Mouse (Mus musculus) intestine, embryonic 16.5 days (tissue): Measurements from ENCODE around the gene Ccdc124. TPM values are rescaled to one million over a fixed set of nuclear protein-coding genes. Genes with fewer than 3 reads are reported as not detected.

Experiments
- ATAC-seq: fragments of 200-750 bp; cut with Nextera tagmentation; 2 replicates; pipeline ENCODE4 v1.8.0; 2017; ENCODE audit warnings: moderate TSS enrichment, moderate library complexity
- H3K27ac ChIP-seq: fragments of 300-500 bp; sonication (generic); 2 replicates; pipeline ENCODE4 v1.5.1; 2014; ENCODE audit warnings: mild to moderate bottlenecking, low read length
- H3K27me3 ChIP-seq: fragments of 300-500 bp; sonication (generic); replicated peaks from 2 replicates; pipeline ENCODE4 v1.6.1; 2014; ENCODE audit warnings: low read length, control low read depth, mixed read lengths; ENCODE audit not compliant: control insufficient read depth, insufficient read depth
- H3K36me3 ChIP-seq: fragments of 300-500 bp; sonication (generic); 2 replicates; pipeline ENCODE4 v1.6.1; 2014; ENCODE audit warnings: low read length, control low read depth; ENCODE audit not compliant: control insufficient read depth, insufficient read depth
- H3K4me1 ChIP-seq: fragments of 300-500 bp; sonication (generic); 2 replicates; pipeline ENCODE4 v1.6.1; 2014; ENCODE audit warnings: low read length, control low read depth, mixed read lengths; ENCODE audit not compliant: control insufficient read depth, insufficient read depth
- H3K4me2 ChIP-seq: fragments of 300-500 bp; sonication (generic); 2 replicates; pipeline ENCODE4 v1.6.1; 2014; ENCODE audit warnings: low read depth, low read length, control low read depth
- H3K4me3 ChIP-seq: fragments of 300-500 bp; sonication (generic); 2 replicates; pipeline ENCODE4 v1.5.1; 2014; ENCODE audit warnings: mild to moderate bottlenecking, low read length
- H3K9ac ChIP-seq: fragments of 300-500 bp; sonication (generic); 2 replicates; pipeline ENCODE4 v1.6.1; 2014; ENCODE audit warnings: low read depth, low read length
- H3K9me3 ChIP-seq: fragments of 300-500 bp; sonication (generic); 2 replicates; pipeline ENCODE4 v1.6.1; 2016; ENCODE audit warnings: low read length, control low read depth; ENCODE audit not compliant: control insufficient read depth
- WGBS: fragments of 180-500 bp; shearing (Covaris S2); extraction: QIAGEN DNeasy Blood & Tissue Kit; methylation state at CpG from one replicate; pipeline ENCODE4 v1.1.7; 2014; 5-methylcytosine and 5-hydroxymethylcytosine counted together
- polyA plus RNA-seq: library from polyadenylated mRNA; unstranded; fragments of >200 nt; fragmentation: Nextera tagmentation; extraction: Ambion mirVana; gene quantifications from 2 replicates; pipeline ENCODE4 v1.2.1, GENCODE M21; 2015

Ccdc124 gene
- polyA plus RNA-seq, 1 experiment from 2014 or later: 90.1 TPM

DNA sequence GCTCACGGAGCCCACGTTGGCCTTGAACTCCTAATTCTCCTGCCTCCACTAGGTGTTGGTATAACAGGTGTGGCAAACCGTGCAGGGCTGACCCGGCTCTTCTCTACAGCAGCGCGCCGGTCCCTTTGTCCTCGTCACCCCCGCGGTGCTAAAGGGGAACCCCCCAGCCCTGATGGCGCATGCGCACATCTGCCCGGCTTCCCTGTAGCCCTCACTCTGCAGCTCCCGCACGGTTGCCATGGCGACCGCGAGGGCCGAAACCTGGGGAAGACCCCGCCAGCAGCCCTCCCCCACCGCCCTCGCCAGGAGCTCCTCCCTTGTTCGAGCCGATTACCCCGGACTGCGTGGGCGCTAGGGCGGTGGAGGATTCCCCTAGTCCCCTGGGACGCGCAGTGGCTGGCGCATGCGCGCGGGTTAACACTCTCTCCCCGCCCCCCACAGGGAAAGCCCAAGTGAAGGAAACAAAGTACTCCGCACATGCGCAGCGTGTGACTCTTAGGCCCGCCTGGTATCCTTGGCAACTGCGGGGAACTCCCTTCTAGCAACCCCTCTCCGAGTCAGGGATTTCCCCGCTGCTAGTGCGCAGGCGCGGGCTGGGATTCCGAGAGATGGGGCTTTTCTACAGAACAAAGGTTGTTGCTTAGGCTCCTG lies 8.3 kb downstream of the Ccdc124 start:
- Histone ChIP-seq H3K36me3 (no peaks in the 10 kb centered on the region), H3K9ac (peak overlapping the region; percentile 59), H3K27me3 (peaks cover 24% of the 10 kb centered on the region), H3K9me3 (no peaks in the 10 kb centered on the region), H3K4me1 (peaks cover 46% of the 10 kb centered on the region), H3K4me2 (peak overlapping the region; percentile 81), H3K27ac (peak overlapping the region; percentile 38), H3K4me3 (peak overlapping the region; percentile 53)
- peak; percentile 90 for ATAC-seq
- WGBS: under 1% methylated on average over 46 of the region's 46 CpGs

- peak overlapping the region; percentile 81 for H3K4me2 ChIP-seq
- peaks cover 24% of the 10 kb centered on the region for H3K27me3 ChIP-seq
- WGBS: 4% methylated on average over 24 of the region's 24 CpGs
- no peaks in the 10 kb centered on the region for H3K9me3 ChIP-seq
- H3K4me1 ChIP-seq: peaks cover 46% of the 10 kb centered on the region
- H3K36me3 ChIP-seq: no peaks in the 10 kb centered on the region
- peak overlapping the region; percentile 59 for H3K9ac ChIP-seq
- peak; percentile 10; the same call in 1 of the 2 replicates for ATAC-seq
- H3K27ac ChIP-seq: peak overlapping the region; percentile 23
- H3K4me3 ChIP-seq: peak overlapping the region; percentile 53
Observed at GRCm38 (mm10) chr8:70864712-70865221, 9.0 kb downstream of the Ccdc124 start.

- H3K4me2 ChIP-seq: peak overlapping the region; percentile 81
- peak overlapping the region; percentile 17; the same call in 1 of the 2 replicates for H3K27ac ChIP-seq
- H3K4me3 ChIP-seq: peak overlapping the region; percentile 53
- H3K9me3 ChIP-seq: no peaks in the 10 kb centered on the region
- H3K27me3 ChIP-seq: peaks cover 24% of the 10 kb centered on the region
- peaks cover 43% of the 10 kb centered on the region for H3K4me1 ChIP-seq
- ATAC-seq: no peak
- 2% methylated on average over 46 of the region's 46 CpGs for WGBS
- no peaks in the 10 kb centered on the region for H3K36me3 ChIP-seq
- H3K9ac ChIP-seq: peak overlapping the region; percentile 59
Observed at GRCm38 (mm10) chr8:70863956-70864711, 9.6 kb downstream of the Ccdc124 start.

GRCm38 (mm10) chr8:70862824-70863641 lies 10.7 kb downstream of the Ccdc124 start, which contains the start of gene Kcnn1:
Gene Kcnn1 (minus strand): TSS chr8:70863258.
- H3K4me1 ChIP-seq: peaks cover 32% of the 10 kb centered on the region
- no peak for ATAC-seq
- peaks cover 24% of the 10 kb centered on the region for H3K27me3 ChIP-seq
- WGBS: under 1% methylated on average over 55 of the region's 55 CpGs
- no peak within 1 kb of the TSS for H3K27ac ChIP-seq
- peak within 1 kb of the TSS; percentile 59 for H3K9ac ChIP-seq
- peak within 1 kb of the TSS; percentile 81 for H3K4me2 ChIP-seq
- H3K9me3 ChIP-seq: no peaks in the 10 kb centered on the region
- H3K4me3 ChIP-seq: peak within 1 kb of the TSS; percentile 46
- no peaks in the 10 kb centered on the region for H3K36me3 ChIP-seq

DNA sequence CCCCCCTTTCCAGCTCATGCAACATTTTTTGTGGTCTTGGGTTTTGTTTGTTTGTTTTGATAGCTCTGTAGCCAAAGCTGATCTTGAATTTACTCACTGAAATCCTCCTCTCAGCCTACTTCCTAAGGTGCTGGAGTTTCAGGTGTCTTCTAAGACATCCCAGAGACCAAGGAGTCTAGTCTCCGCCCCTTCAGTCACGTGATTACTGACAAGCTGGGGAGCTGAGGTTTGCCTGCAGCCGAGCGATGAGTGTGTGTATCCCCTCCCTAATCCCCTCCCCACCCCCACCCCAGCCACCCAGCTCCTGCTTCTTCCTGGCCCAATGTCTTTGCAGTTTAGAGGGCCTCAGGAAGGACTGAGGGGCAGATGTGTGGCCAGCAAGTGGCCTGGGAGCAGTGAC lies 16.2 kb downstream of the Ccdc124 start:
- Histone ChIP-seq H3K27me3 (peaks cover 7% of the 10 kb centered on the region; the same call in 1 of the 2 replicates), H3K4me3 (no peak overlapping the region), H3K9me3 (no peaks in the 10 kb centered on the region), H3K4me2 (no peak overlapping the region), H3K4me1 (peaks cover 11% of the 10 kb centered on the region), H3K27ac (no peak overlapping the region), H3K36me3 (no peaks in the 10 kb centered on the region), H3K9ac (0 out of 2 replicates have a peak overlapping the region, but pooled peaks have one; percentile 65)
- WGBS: 20% methylated on average over 4 of the region's 4 CpGs
- no peak for ATAC-seq

DNA sequence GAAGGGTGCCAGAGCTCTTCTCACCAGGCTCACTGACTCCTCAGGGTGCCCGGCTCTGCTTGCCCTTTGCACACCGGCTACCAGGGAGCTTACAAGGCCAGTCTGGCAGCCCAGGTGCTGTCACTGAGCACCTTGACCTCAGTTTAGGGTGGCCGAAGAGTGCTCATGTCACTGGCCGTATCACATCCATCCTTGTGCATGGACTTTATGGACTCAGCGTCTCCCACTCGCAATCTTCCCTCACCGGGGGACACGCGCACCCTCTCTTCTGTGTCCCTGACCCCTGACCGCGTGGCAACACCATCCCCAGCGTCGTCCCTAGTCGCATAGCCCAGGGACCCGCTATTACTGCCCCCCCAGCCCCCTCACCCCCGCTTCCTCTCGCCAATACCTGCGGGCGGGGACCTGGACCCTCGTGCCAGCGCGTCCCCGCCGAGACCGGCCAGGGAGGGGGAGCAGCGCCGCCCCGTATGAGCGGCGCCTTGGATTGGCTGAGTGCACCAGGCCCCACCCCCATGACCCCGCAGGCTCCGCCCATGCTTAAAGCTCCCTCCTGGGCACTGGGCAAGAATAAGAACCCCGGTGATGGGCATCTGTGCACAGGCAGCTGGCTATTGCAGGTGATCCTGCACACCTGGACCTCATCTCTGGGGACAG lies 17.1 kb downstream of the Ccdc124 start:
- Histone ChIP-seq H3K4me3 (peak overlapping the region; percentile 60), H3K9ac (peak overlapping the region; percentile 65), H3K4me2 (peak overlapping the region; percentile 94), H3K27me3 (no peaks in the 10 kb centered on the region), H3K27ac (no peak overlapping the region), H3K9me3 (no peaks in the 10 kb centered on the region), H3K36me3 (no peaks in the 10 kb centered on the region), H3K4me1 (peaks cover 13% of the 10 kb centered on the region)
- peak; percentile 86 for ATAC-seq
- 7% methylated on average over 33 of the region's 33 CpGs for WGBS

DNA sequence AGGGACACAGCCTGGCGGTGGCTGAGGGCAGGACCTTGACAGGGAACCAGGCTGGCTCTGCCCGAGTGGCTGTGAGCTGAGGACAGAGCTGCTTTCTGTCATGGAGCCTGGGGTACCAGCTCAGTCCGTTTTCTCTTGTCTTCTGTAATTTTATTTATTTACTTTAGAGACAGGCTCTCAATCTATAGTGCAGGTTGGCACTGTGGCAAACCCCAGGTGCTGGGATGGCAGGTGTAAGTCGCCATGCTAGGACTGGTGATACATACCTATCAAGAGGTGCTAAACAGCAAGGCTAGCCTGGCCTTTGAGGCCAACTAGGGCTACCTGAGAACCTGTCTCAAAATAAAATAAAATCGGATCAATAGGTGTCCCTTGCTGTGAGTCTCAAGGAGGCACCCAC lies 17.7 kb downstream of the Ccdc124 start:
- H3K9ac ChIP-seq: no peak overlapping the region
- WGBS: 67% methylated on average over 5 of the region's 5 CpGs
- ATAC-seq: no peak
- no peak overlapping the region for H3K4me2 ChIP-seq
- H3K27ac ChIP-seq: no peak overlapping the region
- no peak overlapping the region for H3K4me3 ChIP-seq
- no peaks in the 10 kb centered on the region for H3K9me3 ChIP-seq
- H3K27me3 ChIP-seq: no peaks in the 10 kb centered on the region
- H3K4me1 ChIP-seq: peaks cover 13% of the 10 kb centered on the region
- no peaks in the 10 kb centered on the region for H3K36me3 ChIP-seq

DNA sequence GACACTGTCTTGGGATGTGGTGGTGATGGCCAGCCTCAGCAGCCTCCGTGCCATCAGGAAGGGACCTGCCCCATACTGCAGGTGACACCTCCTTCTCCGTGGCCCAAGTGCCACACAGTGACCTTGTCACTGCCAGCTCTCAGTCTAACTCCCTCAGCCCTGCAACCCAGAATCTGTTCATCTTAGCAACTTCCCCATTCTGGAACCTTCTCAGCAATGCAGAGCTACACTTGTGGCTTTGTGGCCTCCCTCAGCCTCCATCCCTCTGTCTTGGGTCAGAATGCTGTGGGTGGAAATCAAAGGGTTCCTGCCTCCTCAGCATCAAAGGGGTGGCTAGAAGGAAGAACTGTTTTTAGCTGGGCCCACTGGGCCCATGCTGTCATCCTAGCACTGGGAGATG lies 19.9 kb downstream of the Ccdc124 start:
- no peak overlapping the region for H3K9ac ChIP-seq
- no peaks in the 10 kb centered on the region for H3K36me3 ChIP-seq
- no peaks in the 10 kb centered on the region for H3K27me3 ChIP-seq
- H3K27ac ChIP-seq: no peak overlapping the region
- H3K4me3 ChIP-seq: no peak overlapping the region
- no peaks in the 10 kb centered on the region for H3K9me3 ChIP-seq
- 83% methylated on average over 2 of the region's 2 CpGs for WGBS
- H3K4me2 ChIP-seq: no peak overlapping the region
- ATAC-seq: no peak
- H3K4me1 ChIP-seq: peaks cover 13% of the 10 kb centered on the region
